Mouse (Mus musculus): Measurements from ENCODE around the gene Cdh24.

The Cdh24 gene

GRCm38 (mm10) chr14:54641305-54641969, at the start of gene Cdh24:
Cdh24 (minus strand) TSS chr14:54641364.
- DNase-seq (ENCODE audit: low read depth, low spot score): peak; percentile 92

- DNase-seq (ENCODE audit: low read depth, low spot score): no peak
These were observed 46.1 kb upstream of the Cdh24 start for GRCm38 (mm10) chr14:54687251-54687650.

GRCm38 (mm10) chr14:54686522-54687143, 45.5 kb upstream of the Cdh24 start, which contains the start of gene Acin1:
Acin1 (minus strand) TSS chr14:54686931.
- DNase-seq (ENCODE audit: low read depth, low spot score): peak; percentile 100

GRCm38 (mm10) chr14:54686063-54686521, 44.9 kb upstream of the Cdh24 start, which contains the start of gene 1700123O20Rik:
1700123O20Rik (plus strand) TSS chr14:54686216.
- DNase-seq (ENCODE audit: low read depth, low spot score): peak; percentile 95

GRCm38 (mm10) chr14:54685471-54685870, 44.3 kb upstream of the Cdh24 start:
- DNase-seq (ENCODE audit: low read depth, low spot score): no peak

- DNase-seq (ENCODE audit: low read depth, low spot score): no peak
These were observed 41.2 kb upstream of the Cdh24 start for GRCm38 (mm10) chr14:54682396-54682795.

- no peak for DNase-seq (ENCODE audit: low read depth, low spot score)
These were observed 37.6 kb upstream of the Cdh24 start for GRCm38 (mm10) chr14:54678657-54679304.

- DNase-seq (ENCODE audit: low read depth, low spot score): no peak
These were observed 35.1 kb upstream of the Cdh24 start for GRCm38 (mm10) chr14:54676290-54676689.

GRCm38 (mm10) chr14:54674317-54674716, 33.2 kb upstream of the Cdh24 start:
- DNase-seq (ENCODE audit: low read depth, low spot score): no peak

- DNase-seq (ENCODE audit: low read depth, low spot score): peak; percentile 55
These were observed 28.2 kb upstream of the Cdh24 start for GRCm38 (mm10) chr14:54669381-54669780.

- DNase-seq (ENCODE audit: low read depth, low spot score): no peak
These were observed 23.5 kb upstream of the Cdh24 start for GRCm38 (mm10) chr14:54664477-54665222.

GRCm38 (mm10) chr14:54660009-54660408, 18.8 kb upstream of the Cdh24 start:
- DNase-seq (ENCODE audit: low read depth, low spot score): peak; percentile 70

GRCm38 (mm10) chr14:54653496-54653895, 12.3 kb upstream of the Cdh24 start:
- peak; percentile 88 for DNase-seq (ENCODE audit: low read depth, low spot score)

GRCm38 (mm10) chr14:54652787-54653186, 11.6 kb upstream of the Cdh24 start:
- peak; percentile 62 for DNase-seq (ENCODE audit: low read depth, low spot score)

- DNase-seq (ENCODE audit: low read depth, low spot score): peak; percentile 74
These were observed 10.4 kb upstream of the Cdh24 start for GRCm38 (mm10) chr14:54651556-54651955.

- DNase-seq (ENCODE audit: low read depth, low spot score): peak; percentile 89
These were observed 9.7 kb upstream of the Cdh24 start for GRCm38 (mm10) chr14:54650621-54651454.

- no peak for DNase-seq (ENCODE audit: low read depth, low spot score)
These were observed 6.7 kb upstream of the Cdh24 start for GRCm38 (mm10) chr14:54647900-54648299.

- DNase-seq (ENCODE audit: low read depth, low spot score): no peak
These were observed 5.9 kb upstream of the Cdh24 start for GRCm38 (mm10) chr14:54646898-54647636.

GRCm38 (mm10) chr14:54646455-54646854, 5.3 kb upstream of the Cdh24 start:
- no peak for DNase-seq (ENCODE audit: low read depth, low spot score)

GRCm38 (mm10) chr14:54644294-54644693, 3.1 kb upstream of the Cdh24 start:
- no peak for DNase-seq (ENCODE audit: low read depth, low spot score)

Measured in A20 (cell line).